Mouse (Mus musculus) brown adipose tissue, adult 24 weeks (tissue): ENCODE measurements around the gene Defb25. TPM values are rescaled to one million over a fixed set of nuclear protein-coding genes. Genes with fewer than 3 reads are reported as not detected.

Experiments
- H3K27ac ChIP-seq: fragments of 200-500 bp; replicated peaks from 2 replicates; pipeline ENCODE4 v1.5.1; 2012; ENCODE audit warnings: low read depth, mild to moderate bottlenecking, low read length
- H3K4me1 ChIP-seq: fragments of 200-500 bp; 2 replicates; pipeline ENCODE4 v1.6.1; 2012; ENCODE audit warnings: low read length, mixed read lengths; ENCODE audit not compliant: control insufficient read depth, insufficient read depth, insufficient read length
- H3K4me3 ChIP-seq: fragments of 200-500 bp; 2 replicates; pipeline ENCODE4 v1.5.1; 2012; ENCODE audit warnings: low read depth, mild to moderate bottlenecking, low read length, moderate library complexity; ENCODE audit not compliant: insufficient read depth
- polyA plus RNA-seq: library from polyadenylated mRNA; stranded (reverse); fragments of >200 nt; gene quantifications from 2 replicates; pipeline ENCODE4 v1.2.4, GENCODE M21; 2012; ENCODE audit not compliant: missing spikeins, insufficient read depth, insufficient read length

Gene Defb25
- polyA plus RNA-seq, 1 experiment = not detected

DNA sequence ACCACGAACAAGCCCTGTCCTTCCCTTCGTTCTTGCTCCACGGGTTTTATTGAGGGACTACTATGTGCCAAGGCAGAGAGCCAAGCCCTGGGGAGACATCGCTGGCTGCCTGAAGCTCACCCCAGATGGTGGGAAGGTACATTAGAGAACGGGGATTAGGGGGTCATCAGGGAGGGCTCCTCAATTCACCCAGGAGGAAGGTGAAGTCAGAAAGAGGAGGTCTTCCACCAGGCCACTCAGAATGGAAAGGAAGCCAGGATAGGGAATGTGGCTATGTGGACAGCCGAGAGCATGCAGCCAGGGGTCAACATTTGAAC, 14.1 kb upstream of the Defb25 start:
- H3K4me1 ChIP-seq = no peaks in the 10 kb centered on the region
- peak overlapping the region; percentile 54 for H3K27ac ChIP-seq
- no peak overlapping the region for H3K4me3 ChIP-seq

DNA sequence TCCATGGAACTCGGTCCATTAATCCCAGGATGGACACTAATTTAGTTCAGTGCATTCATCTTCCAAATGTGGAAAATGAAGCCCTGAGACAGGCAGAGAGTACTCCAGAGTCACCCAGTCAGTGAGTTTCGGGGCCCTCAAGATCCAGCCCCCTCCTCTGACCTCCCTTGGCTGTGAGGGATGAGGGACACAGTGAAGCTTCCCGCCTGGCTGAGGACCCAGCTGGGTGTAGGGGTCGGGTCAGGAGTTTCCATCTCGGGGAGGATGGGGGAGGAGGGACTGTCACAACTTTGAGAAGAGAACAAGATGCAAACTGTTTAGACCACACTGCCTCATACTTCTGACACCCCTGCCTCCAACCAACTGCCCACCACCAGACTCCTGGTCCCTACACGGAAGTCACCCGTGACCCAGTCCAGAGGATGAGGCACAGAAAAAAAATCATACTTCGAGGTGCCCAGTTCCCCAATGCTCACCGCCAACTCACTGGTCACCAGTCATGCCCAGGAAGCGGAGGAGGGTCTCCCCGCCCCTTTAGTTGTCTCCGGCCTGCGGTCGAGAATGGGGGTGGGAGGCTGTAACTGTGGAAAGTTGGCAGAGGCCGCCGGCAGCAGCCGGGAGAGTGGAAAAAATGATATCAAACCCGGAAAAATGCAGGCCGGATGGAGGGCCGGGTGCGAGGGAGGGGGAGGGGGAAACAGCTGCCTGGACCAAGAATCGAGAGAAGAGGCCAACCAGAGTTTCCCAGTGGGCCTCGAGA, 13.6 kb upstream of the Defb25 start:
- Histone ChIP-seq H3K27ac (peak overlapping the region; percentile 85), H3K4me1 (no peaks in the 10 kb centered on the region), H3K4me3 (no peak overlapping the region)

GRCm38 (mm10) chr2:152634311-152634710, 11.5 kb upstream of the Defb25 start:
- H3K27ac ChIP-seq = no peak overlapping the region
- H3K4me3 ChIP-seq = no peak overlapping the region
- no peaks in the 10 kb centered on the region for H3K4me1 ChIP-seq

DNA sequence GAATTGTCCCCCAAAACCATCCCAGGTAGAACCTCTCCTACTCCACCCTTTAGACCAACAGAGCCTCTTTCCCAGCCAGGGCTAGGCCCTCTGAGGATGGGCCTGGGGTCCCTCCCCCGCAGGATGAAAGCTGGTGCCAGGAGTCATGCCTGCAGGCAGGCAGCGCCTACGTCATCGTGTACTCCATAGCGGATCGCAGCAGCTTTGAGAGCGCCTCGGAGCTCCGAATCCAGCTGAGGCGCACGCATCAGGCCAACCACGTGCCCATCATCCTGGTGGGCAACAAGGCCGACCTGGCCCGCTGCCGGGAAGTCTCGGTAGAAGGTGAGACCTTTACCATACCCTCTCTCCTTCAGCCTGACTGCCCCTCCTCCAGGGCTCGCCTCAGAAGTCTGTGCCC, 10.5 kb upstream of the Defb25 start:
- 0 out of 2 replicates have a peak overlapping the region, but pooled peaks have one; percentile 16 for H3K27ac ChIP-seq
- no peak overlapping the region for H3K4me3 ChIP-seq

GRCm38 (mm10) chr2:152629904-152630303, 7.1 kb upstream of the Defb25 start:
- no peak overlapping the region for H3K4me3 ChIP-seq
- H3K27ac ChIP-seq = no peak overlapping the region
- H3K4me1 ChIP-seq = no peaks in the 10 kb centered on the region

More for the DNA sequence above, 10.5 kb upstream of the Defb25 start:
- no peaks in the 10 kb centered on the region for H3K4me1 ChIP-seq

DNA sequence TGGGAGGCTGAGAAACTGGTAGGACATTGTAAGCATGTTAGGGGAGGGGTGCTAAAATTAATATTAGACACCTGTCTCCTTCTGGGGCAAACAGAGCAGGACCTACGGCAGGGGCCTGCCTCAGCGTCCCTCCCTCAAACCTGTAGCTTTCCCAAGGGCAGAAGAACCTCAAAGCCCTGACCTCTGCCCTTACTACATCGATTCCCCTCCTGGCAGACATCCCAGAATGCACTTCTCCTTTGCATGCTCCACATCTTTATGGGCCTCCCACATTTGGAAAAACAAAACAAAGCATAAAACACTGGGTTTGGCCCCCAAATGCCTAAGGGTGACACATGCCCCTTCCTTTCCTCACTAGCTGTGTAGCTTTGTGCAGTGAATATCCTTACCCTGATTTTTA, 6.4 kb upstream of the Defb25 start:
- no peak overlapping the region for H3K27ac ChIP-seq
- no peaks in the 10 kb centered on the region for H3K4me1 ChIP-seq
- no peak overlapping the region for H3K4me3 ChIP-seq

- H3K4me1 ChIP-seq = no peaks in the 10 kb centered on the region
- peak overlapping the region; percentile 46; the same call in 1 of the 2 replicates for H3K27ac ChIP-seq
- peak overlapping the region; percentile 55 for H3K4me3 ChIP-seq
These were observed 5.2 kb upstream of the Defb25 start for GRCm38 (mm10) chr2:152628066-152628465.

GRCm38 (mm10) chr2:152626774-152627591, 4.1 kb upstream of the Defb25 start, which contains the start of gene Rem1:
Rem1 (plus strand) TSS chr2:152626951.
- Histone ChIP-seq H3K4me1 (no peaks in the 10 kb centered on the region), H3K27ac (peak within 1 kb of the TSS; percentile 46), H3K4me3 (peak within 1 kb of the TSS; percentile 55)

- H3K4me3 ChIP-seq = no peak overlapping the region
- H3K27ac ChIP-seq = no peak overlapping the region
- no peaks in the 10 kb centered on the region for H3K4me1 ChIP-seq
These were observed 2.4 kb upstream of the Defb25 start for GRCm38 (mm10) chr2:152625256-152625655.

DNA sequence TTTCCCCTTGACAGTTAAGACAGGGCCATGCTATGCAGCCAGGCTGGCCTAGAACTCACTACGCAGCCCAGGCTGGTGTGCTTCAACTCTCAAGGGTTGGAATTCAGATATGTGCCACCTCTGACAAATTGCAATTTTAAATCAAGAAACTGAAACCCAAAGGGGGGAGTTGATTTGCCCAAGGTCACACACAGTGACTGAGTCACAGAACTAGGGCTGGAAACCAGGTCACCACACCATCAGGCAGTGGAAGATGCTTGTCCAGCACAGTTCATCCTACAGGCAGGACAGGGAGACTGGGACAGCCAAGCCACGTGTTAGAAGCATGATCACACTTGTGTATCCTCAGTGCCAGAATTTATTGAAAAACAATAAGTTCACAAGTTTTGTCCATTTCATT, 1.7 kb upstream of the Defb25 start:
- Histone ChIP-seq H3K4me1 (no peaks in the 10 kb centered on the region), H3K4me3 (no peak overlapping the region), H3K27ac (no peak overlapping the region)

DNA sequence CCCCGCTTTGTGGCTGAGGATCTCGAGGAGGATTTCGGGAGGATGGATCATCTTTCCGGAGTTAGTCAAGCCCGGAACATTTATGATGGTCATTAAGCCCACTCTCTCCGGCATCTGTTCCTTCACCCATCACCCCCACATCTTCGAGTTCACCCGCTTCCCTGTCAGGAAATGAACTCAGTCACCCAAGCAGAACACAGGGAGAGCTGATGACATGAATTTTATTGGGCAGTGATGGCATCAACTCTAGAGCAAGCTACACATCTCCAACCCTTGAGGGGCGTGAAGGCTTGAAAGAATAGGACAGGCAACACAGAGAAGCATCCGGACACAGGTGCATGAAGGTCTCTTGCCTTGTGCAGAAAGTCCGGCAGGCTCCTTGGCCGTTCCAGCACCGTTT, 702 bp downstream of the Defb25 start:
- Histone ChIP-seq H3K4me3 (no peak overlapping the region), H3K4me1 (no peaks in the 10 kb centered on the region), H3K27ac (no peak overlapping the region)

DNA sequence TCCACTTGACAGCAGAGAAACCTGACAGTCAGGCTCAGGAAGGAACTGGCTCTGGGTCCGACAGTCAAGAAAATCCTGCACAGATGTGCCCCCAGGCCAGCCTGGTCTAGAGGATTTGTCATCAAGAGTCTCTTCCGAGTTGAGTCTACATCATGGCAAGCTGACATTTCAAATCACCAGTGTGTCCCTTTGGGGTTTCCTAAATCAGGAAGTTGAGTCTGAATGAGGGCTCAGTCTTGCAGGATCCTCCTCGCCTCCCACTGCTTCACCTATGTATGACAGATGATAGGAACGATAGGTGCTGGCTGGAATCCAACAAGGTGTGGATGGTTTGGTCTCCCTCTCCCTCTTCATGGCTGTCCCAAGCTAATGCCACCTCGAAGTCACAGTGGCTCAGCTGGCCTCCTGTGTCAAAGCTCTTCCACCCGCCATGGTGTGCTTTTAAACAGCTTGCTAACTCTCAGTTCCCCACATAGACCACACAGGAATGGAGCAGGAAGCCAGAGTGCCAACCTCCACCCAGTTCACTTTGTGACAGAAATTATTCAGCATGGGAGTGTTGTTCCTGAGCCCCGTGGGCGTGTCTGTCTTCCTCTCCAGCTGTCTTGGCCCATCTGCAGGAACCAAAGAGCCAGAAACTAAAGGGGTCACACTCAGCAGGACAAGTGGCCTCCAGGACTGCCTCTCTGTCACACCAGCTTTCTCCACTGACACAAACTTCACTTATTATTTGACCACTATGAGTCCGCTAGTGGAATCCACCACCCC, 2.3 kb downstream of the Defb25 start:
- Histone ChIP-seq H3K4me3 (no peak overlapping the region), H3K4me1 (no peaks in the 10 kb centered on the region), H3K27ac (no peak overlapping the region; the same call in 1 of the 2 replicates)

DNA sequence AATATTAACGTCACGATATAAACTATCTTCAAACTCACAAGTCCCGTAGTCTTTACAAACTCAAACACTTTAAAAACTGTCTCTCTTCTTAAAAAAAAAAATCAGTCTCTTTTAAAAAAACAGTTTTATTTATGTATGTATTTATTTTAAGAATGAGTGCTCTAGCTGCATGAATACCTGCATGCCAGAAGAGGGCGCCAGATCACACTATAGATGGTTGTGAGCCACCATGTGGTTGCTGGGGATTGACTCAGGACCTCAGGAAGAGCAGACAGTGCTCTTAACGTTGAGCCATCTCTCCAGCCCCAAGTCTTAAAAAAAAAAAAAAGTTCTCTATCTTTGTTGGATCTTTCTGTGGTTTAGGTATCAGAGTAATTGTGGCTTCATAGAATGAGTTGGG, 5.5 kb downstream of the Defb25 start:
- Histone ChIP-seq H3K27ac (no peak overlapping the region), H3K4me3 (no peak overlapping the region), H3K4me1 (no peaks in the 10 kb centered on the region)

DNA sequence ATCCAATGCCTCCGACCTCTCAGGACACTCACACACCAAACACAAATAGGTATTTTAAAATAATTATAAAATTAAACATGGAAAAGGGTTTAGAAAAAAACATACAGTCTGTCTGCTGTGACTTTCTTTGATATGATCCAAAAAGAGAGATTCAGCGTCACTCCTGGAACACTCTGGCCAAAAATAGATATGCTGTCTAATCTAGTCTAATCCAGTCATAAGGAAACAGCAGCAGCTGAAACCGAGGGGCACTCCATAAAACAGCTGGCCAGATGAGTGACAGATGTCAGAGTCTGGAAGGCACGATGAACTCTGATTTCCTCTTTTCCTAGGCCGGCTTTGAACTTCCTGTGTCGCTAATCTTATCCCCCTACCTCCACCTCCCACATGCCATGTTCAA, 6.4 kb downstream of the Defb25 start:
- Histone ChIP-seq H3K27ac (no peak overlapping the region), H3K4me3 (no peak overlapping the region), H3K4me1 (no peaks in the 10 kb centered on the region)

GRCm38 (mm10) chr2:152615563-152615962, 7.3 kb downstream of the Defb25 start:
- Histone ChIP-seq H3K27ac (no peak overlapping the region), H3K4me1 (no peaks in the 10 kb centered on the region), H3K4me3 (no peak overlapping the region)
